Mouse (Mus musculus) kidney, embryonic 16.5 days (tissue): ENCODE measurements around the gene Tln2. TPM values are rescaled to one million over a fixed set of nuclear protein-coding genes. Genes with fewer than 3 reads are reported as not detected.
"Not testable (repeated sequence)": the region's sequence is repeated elsewhere in the genome, so short reads cannot be mapped to it uniquely, and the experiment has no call there.

ENCODE experiments used
- ATAC-seq: fragments of 200-750 bp; cut with Nextera tagmentation; 2 replicates; pipeline ENCODE4 v1.8.0; 2017; ENCODE audit warnings: moderate TSS enrichment; ENCODE audit not compliant: low FRiP score, low TSS enrichment
- H3K27ac ChIP-seq: fragments of 300-500 bp; sonication (generic); 2 replicates; pipeline ENCODE4 v1.5.1; 2014; ENCODE audit warnings: low read length
- H3K27me3 ChIP-seq: fragments of 300-500 bp; sonication (generic); 2 replicates; pipeline ENCODE4 v1.6.1; 2014; ENCODE audit warnings: low read length, control low read depth, mixed read lengths; ENCODE audit not compliant: insufficient read depth
- H3K36me3 ChIP-seq: fragments of 300-500 bp; sonication (generic); 2 replicates; pipeline ENCODE4 v1.6.1; 2014; ENCODE audit warnings: low read length, control low read depth, mixed read lengths; ENCODE audit not compliant: insufficient read depth
- H3K4me1 ChIP-seq: fragments of 300-500 bp; sonication (generic); 2 replicates; pipeline ENCODE4 v1.6.1; 2014; ENCODE audit warnings: low read length, control low read depth, mixed read lengths; ENCODE audit not compliant: insufficient read depth
- H3K4me2 ChIP-seq: fragments of 300-500 bp; sonication (generic); replicated peaks from 2 replicates; pipeline ENCODE4 v1.6.1; 2014; ENCODE audit warnings: low read depth, low read length
- H3K4me3 ChIP-seq: fragments of 300-500 bp; sonication (generic); 2 replicates; pipeline ENCODE4 v1.5.1; 2014; ENCODE audit warnings: mild to moderate bottlenecking, low read length
- H3K9ac ChIP-seq: fragments of 300-500 bp; sonication (generic); replicated peaks from 2 replicates; pipeline ENCODE4 v1.6.1; 2014; ENCODE audit warnings: low read length
- H3K9me3 ChIP-seq: fragments of 300-500 bp; sonication (generic); 2 replicates; pipeline ENCODE4 v1.6.1; 2016; ENCODE audit warnings: low read length, control low read depth
- WGBS: fragments of 180-500 bp; shearing (Covaris S2); extraction: QIAGEN DNeasy Blood & Tissue Kit; methylation state at CpG from one replicate; pipeline ENCODE4 v1.1.7; 2014; 5-methylcytosine and 5-hydroxymethylcytosine counted together
- polyA plus RNA-seq: library from polyadenylated mRNA; unstranded; fragments of >200 nt; fragmentation: Nextera tagmentation; extraction: Ambion mirVana; gene quantifications from 2 replicates; pipeline ENCODE4 v1.2.1, GENCODE M21; 2015

Gene Tln2
- polyA plus RNA-seq, 1 experiment from 2014 or later, result 19.1 TPM

GRCm38 (mm10) chr9:67280311-67280710 is 279.2 kb downstream of the Tln2 start:
- H3K4me1 ChIP-seq, ATAC-seq, H3K36me3 ChIP-seq, H3K9ac ChIP-seq, H3K4me3 ChIP-seq, H3K27ac ChIP-seq, H3K27me3 ChIP-seq, H3K9me3 ChIP-seq, H3K4me2 ChIP-seq: not testable (repeated sequence)

- WGBS, result 89% methylated on average over 6 of the region's 6 CpGs
- H3K27ac ChIP-seq, result no peak overlapping the region
- H3K27me3 ChIP-seq, result no peaks in the 10 kb centered on the region
- ATAC-seq, result no peak
- no peak overlapping the region for H3K4me2 ChIP-seq
- no peaks in the 10 kb centered on the region for H3K9me3 ChIP-seq
- no peaks in the 10 kb centered on the region for H3K4me1 ChIP-seq
- no peak overlapping the region for H3K4me3 ChIP-seq
- H3K9ac ChIP-seq, result no peak overlapping the region
- 0 out of 2 replicates have a peak, but pooled peaks cover 5% of the 10 kb centered on the region for H3K36me3 ChIP-seq
Observed at GRCm38 (mm10) chr9:67276446-67276845, 283.1 kb downstream of the Tln2 start.

GRCm38 (mm10) chr9:67274296-67274695 is 285.2 kb downstream of the Tln2 start:
- no peaks in the 10 kb centered on the region for H3K27me3 ChIP-seq
- no peak overlapping the region for H3K4me3 ChIP-seq
- H3K36me3 ChIP-seq, result 0 out of 2 replicates have a peak, but pooled peaks cover 5% of the 10 kb centered on the region
- H3K9ac ChIP-seq, result no peak overlapping the region
- WGBS, result 25% methylated on average over 3 of the region's 3 CpGs
- peak; percentile 57; the same call in 1 of the 2 replicates for ATAC-seq
- no peak overlapping the region for H3K27ac ChIP-seq
- no peaks in the 10 kb centered on the region for H3K9me3 ChIP-seq
- peaks cover 15% of the 10 kb centered on the region; the same call in 1 of the 2 replicates for H3K4me1 ChIP-seq
- H3K4me2 ChIP-seq, result no peak overlapping the region

GRCm38 (mm10) chr9:67273362-67273761 is 286.1 kb downstream of the Tln2 start:
- Histone ChIP-seq H3K27me3 (no peaks in the 10 kb centered on the region), H3K4me2 (no peak overlapping the region), H3K9ac (no peak overlapping the region), H3K9me3 (no peaks in the 10 kb centered on the region), H3K4me1 (peaks cover 17% of the 10 kb centered on the region; the same call in 1 of the 2 replicates), H3K27ac (no peak overlapping the region), H3K4me3 (no peak overlapping the region), H3K36me3 (0 out of 2 replicates have a peak, but pooled peaks cover 5% of the 10 kb centered on the region)
- ATAC-seq, result no peak

GRCm38 (mm10) chr9:67270734-67271133 is 288.8 kb downstream of the Tln2 start:
- no peaks in the 10 kb centered on the region for H3K27me3 ChIP-seq
- H3K4me3 ChIP-seq, result no peak overlapping the region
- H3K36me3 ChIP-seq, result no peaks in the 10 kb centered on the region
- 65% methylated on average over 7 of the region's 7 CpGs for WGBS
- no peak overlapping the region for H3K4me2 ChIP-seq
- no peak for ATAC-seq
- H3K9ac ChIP-seq, result no peak overlapping the region
- H3K9me3 ChIP-seq, result no peaks in the 10 kb centered on the region
- H3K4me1 ChIP-seq, result peaks cover 18% of the 10 kb centered on the region
- 0 out of 2 replicates have a peak overlapping the region, but pooled peaks have one; percentile 25 for H3K27ac ChIP-seq

- Histone ChIP-seq H3K9ac (no peak overlapping the region), H3K9me3 (no peaks in the 10 kb centered on the region), H3K4me3 (no peak overlapping the region), H3K4me1 (peaks cover 24% of the 10 kb centered on the region), H3K27me3 (no peaks in the 10 kb centered on the region), H3K4me2 (no peak overlapping the region), H3K27ac (peak overlapping the region; percentile 29; the same call in 1 of the 2 replicates), H3K36me3 (no peaks in the 10 kb centered on the region)
- ATAC-seq, result no peak
- WGBS, result 61% methylated on average over 7 of the region's 7 CpGs
Observed at GRCm38 (mm10) chr9:67270061-67270595, 289.4 kb downstream of the Tln2 start.

- H3K27me3 ChIP-seq, result no peaks in the 10 kb centered on the region
- no peaks in the 10 kb centered on the region; the same call in 1 of the 2 replicates for H3K36me3 ChIP-seq
- H3K4me3 ChIP-seq, result no peak overlapping the region
- no peak for ATAC-seq
- no peak overlapping the region for H3K9ac ChIP-seq
- H3K4me1 ChIP-seq, result peaks cover 29% of the 10 kb centered on the region
- H3K27ac ChIP-seq, result no peak overlapping the region
- WGBS, result 79% methylated on average over 8 of the region's 8 CpGs
- no peak overlapping the region for H3K4me2 ChIP-seq
- no peaks in the 10 kb centered on the region for H3K9me3 ChIP-seq
Observed at GRCm38 (mm10) chr9:67267276-67267990, 292.1 kb downstream of the Tln2 start.

GRCm38 (mm10) chr9:67265513-67265912 is 294.0 kb downstream of the Tln2 start:
- H3K9me3 ChIP-seq, result no peaks in the 10 kb centered on the region
- no peak overlapping the region for H3K4me3 ChIP-seq
- 62% methylated on average over 11 of the region's 11 CpGs for WGBS
- 0 out of 2 replicates have a peak, but pooled peaks have one; percentile 28 for ATAC-seq
- no peaks in the 10 kb centered on the region for H3K27me3 ChIP-seq
- H3K4me2 ChIP-seq, result no peak overlapping the region
- H3K27ac ChIP-seq, result peak overlapping the region; percentile 47; the same call in 1 of the 2 replicates
- H3K9ac ChIP-seq, result no peak overlapping the region
- no peaks in the 10 kb centered on the region; the same call in 1 of the 2 replicates for H3K36me3 ChIP-seq
- H3K4me1 ChIP-seq, result peaks cover 28% of the 10 kb centered on the region

GRCm38 (mm10) chr9:67264896-67265295 is 294.6 kb downstream of the Tln2 start:
- Histone ChIP-seq H3K36me3 (no peaks in the 10 kb centered on the region; the same call in 1 of the 2 replicates), H3K27ac (no peak overlapping the region), H3K4me3 (no peak overlapping the region), H3K27me3 (no peaks in the 10 kb centered on the region), H3K4me1 (peaks cover 22% of the 10 kb centered on the region), H3K9ac (no peak overlapping the region), H3K4me2 (no peak overlapping the region), H3K9me3 (no peaks in the 10 kb centered on the region)
- WGBS, result 54% methylated on average over 2 of the region's 2 CpGs
- no peak for ATAC-seq
